Mouse (Mus musculus): ENCODE data around the gene Ssc5d.

The Ssc5d gene

GRCm38 (mm10) chr7:4950561-4951342, 25.2 kb downstream of the Ssc5d start:
- no peak for DNase-seq

DNA sequence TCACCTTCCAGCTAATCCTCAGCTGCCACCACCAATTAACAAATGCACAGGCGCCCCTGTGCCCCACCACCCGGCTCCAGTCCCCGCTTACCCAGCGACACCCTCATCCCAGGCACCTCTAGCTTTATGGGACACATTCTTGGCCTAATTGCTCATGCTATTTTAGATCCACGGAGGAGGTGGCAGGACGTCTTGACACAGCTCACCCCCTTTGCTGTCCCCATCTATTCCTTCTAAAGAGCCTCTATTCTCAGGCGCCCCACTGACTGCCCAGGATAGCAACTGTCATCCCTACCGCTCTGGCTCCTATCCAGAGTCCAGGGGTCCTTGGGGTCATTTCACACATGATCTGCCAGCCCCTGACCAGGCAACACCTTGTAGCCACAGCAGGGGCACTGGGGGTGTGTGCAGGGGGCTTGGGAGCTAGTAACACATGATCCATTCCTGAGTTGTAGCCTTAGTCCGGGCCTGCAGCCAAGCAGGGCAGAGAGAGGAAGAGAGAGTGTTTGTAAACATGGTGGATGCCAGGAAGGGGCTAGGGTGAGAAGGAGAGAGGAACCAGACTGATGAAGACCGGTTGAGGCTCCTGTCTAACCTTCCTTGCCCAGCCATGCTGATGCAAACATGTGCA, 28.3 kb downstream of the Ssc5d start:
- no peak for DNase-seq

GRCm38 (mm10) chr7:4957361-4957760, 31.8 kb downstream of the Ssc5d start:
- no peak for DNase-seq

- DNase-seq: no peak
Observed at GRCm38 (mm10) chr7:4963527-4963926, 37.9 kb downstream of the Ssc5d start.

GRCm38 (mm10) chr7:4964272-4964671, 38.7 kb downstream of the Ssc5d start, which contains the start of gene Sbk2:
Sbk2 (minus strand) TSS chr7:4964406.
- peak; percentile 67 for DNase-seq

DNA sequence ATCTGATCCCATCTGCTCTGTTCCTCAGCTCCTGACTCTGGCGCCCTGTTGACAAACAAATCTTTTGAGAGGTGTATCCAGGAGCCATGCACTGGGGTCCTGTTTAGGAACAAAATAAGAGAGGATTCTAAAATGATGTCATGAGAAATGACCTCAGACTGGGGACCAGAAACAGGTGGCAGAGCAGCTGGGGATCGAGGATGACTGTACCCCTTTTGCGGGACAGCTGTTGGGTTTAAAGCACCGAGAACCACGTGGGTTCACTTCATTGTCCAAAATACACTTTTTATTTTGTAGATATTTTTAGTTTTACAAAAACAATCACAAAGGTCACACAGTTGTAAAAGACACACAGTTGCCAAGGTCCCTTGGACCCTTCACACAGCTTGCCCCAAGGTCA, 39.4 kb downstream of the Ssc5d start:
- no peak for DNase-seq

DNA sequence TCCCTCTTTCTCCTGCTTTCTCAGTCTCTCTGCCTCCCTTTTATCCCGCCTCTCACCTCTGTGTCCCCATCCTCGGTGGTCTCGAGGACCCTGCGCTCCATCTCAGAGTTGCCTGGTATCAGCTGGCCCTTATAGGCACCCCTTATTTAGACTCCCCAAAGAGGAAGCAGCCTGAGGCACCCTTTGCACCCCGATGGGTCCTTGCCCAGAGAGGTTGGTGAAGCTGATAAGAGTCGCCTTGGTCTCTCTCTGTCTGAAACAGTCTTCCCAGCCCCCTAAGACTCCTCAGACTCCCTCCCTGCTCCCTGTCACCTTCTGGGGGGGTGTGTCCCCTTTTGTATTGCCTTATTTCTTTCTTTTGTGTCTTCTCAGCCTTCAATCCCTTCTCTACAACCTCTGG, 45.5 kb downstream of the Ssc5d start, which contains the start of gene Sbk3:
Gene Sbk3, minus strand, starts transcription at position 101 of the 400 bp plus-strand sequence.
- no peak for DNase-seq

- no peak for DNase-seq
Observed at GRCm38 (mm10) chr7:4971710-4972109, 46.1 kb downstream of the Ssc5d start.

GRCm38 (mm10) chr7:4972321-4973047, 46.9 kb downstream of the Ssc5d start:
- no peak for DNase-seq

- DNase-seq: no peak
Observed at GRCm38 (mm10) chr7:4975455-4975854, 49.9 kb downstream of the Ssc5d start.

DNA sequence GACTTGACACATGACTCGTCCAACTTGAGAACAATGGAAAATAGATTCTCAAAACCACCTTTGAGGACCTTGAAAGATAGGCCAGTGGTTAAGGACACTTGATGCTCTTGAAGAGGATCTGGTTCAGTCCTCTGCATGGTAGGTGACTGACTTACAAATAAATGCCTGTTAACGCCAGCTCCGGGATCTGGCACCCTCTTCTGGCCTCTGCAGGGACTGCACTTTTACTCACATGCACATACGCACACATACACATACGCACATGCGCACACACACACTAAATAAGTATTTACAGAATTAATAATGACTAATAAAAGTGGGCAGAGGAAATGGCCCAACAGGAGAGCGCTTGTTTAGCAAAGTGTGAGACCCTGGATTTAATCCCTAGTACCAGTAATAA, 51.2 kb downstream of the Ssc5d start:
- DNase-seq: no peak

- DNase-seq: no peak
Observed at GRCm38 (mm10) chr7:4988250-4988649, 62.7 kb downstream of the Ssc5d start.

GRCm38 (mm10) chr7:4993347-4993998, 67.9 kb downstream of the Ssc5d start:
- no peak for DNase-seq

- no peak for DNase-seq
Observed at GRCm38 (mm10) chr7:4993999-4994788, 68.6 kb downstream of the Ssc5d start.
